Mouse (Mus musculus): ENCODE measurements at regions not wholly inside any gene's neighbourhood (a gene's known extent, or its start where the extent isn't known, plus 50 kb on each side); places are given as distances from the start of the nearest gene placed in this dataset.

DNA sequence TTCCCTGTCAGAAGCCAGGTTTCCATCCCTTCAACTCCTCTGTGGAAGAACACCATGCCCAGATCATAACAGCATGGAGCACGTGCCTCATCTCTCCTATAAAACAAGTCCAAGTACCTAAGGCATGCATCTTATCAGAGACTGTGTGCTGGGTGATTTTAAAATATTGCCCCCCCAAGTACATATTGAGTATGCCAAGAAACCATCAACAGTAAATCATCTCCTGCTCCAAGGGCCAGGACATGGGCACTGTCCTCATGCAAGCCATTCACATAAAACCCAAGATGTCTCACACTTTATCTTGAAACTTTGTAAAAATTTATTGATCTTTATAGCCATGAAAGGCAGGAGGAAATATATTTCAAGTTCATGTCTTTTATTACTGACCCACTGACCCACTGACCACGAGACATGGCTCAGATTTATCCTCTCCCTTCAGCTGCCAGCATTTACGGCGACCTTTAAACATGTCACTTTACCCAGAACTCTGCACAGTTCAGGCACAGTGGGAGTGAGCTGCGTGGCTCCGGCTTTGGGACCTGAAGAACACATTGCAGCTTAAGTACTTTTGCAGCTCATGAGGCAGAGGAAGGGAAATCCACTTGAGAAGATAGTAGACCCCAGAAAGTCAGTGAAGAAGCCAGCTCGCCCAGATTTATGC is 99.7 kb upstream of the Spdye4c start:
- DNase-seq (ENCODE audit: low spot score), result no peak

DNA sequence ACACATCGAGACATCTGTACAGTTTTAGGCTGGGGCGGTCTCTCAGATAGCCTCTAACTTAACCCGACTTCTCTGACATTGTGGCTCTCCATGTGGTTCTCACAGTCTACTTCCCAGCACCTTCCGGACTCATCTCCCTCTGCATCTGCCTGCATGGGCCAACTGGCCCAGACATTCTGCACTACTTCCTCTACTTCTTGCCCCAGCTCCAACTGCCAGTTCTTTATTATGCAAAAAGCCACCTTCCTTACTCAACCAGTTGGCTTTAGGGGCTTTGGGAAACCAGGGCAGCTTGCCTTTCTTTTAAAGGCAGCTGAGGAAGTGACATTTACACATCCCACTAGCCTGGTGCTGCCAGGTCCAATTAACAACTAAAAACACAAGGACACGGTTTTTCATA is 97.1 kb upstream of the Spdye4c start:
- DNase-seq (ENCODE audit: low spot score), result no peak

DNA sequence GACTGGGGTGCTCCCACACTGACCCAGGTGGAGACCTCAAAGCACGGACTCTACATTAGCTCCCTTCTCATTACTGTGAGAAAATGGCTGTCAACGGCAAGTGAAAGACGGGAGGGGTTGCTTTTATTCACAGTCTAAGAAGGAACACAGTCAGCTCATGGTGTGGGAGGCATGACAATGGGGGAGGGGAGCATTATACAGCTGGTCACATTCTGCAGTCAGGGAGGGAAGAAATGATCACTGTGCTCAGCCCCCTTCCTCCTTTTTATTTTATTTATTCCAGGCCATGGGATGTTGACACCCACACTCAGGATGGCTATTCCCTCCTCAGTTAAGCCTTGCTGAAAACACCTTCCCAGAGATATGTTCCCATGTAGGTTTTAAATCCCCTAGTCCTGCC is 93.1 kb upstream of the Spdye4c start:
- DNase-seq (ENCODE audit: low spot score), result no peak

DNA sequence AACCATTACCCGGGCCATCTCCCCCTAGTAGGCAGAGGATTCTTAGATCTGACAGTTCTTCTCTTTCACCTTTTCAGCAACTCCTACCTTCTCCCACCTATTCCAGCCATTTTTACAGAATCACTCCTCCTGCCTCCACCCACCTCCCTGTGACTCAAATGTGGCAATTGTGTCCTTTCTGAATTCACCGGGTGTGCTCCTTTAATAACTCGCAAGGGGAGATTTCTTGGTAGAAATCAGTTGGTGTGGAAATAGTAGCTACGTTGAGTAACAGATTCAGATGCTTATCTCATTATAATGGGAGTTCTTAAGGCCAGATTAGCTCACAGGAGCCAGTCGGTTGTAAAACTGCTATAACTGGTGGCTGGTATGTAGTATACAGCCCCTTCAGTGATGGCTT is 92.4 kb upstream of the Spdye4c start:
- DNase-seq (ENCODE audit: low spot score), result no peak

DNA sequence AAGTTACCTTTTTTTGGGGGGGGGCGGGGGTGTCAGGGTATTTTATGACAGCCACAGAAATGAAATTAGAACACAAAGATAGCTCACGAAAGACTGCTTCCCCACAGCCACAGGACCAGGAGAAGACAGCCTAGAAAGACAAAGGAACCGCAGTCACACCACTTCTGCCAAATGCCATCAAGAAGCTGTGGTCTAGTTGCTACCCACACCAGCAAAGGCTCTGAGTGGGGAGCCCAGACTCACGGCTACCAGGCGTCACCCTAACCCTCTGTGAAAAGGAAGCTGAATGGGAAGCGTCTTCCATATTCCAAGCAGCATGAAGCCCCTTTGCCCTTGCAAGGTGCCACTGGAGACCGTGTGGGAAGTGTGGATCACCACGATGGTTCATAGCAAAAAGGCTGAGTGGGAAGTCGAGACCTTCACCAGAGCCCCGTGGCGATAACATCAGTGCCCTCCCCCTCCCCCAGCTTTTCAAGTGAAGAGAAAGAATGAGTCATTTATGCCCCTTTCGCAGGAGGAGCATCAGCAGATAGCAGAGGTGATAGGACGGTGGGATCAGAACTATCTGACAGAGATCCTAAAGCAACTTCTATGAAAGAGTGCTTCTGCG is 91.3 kb upstream of the Spdye4c start:
- DNase-seq (ENCODE audit: low spot score), result no peak

- no peak for DNase-seq (ENCODE audit: low spot score)
Observed at GRCm38 (mm10) chr2:128502676-128503075, 88.3 kb upstream of the Spdye4c start.

DNA sequence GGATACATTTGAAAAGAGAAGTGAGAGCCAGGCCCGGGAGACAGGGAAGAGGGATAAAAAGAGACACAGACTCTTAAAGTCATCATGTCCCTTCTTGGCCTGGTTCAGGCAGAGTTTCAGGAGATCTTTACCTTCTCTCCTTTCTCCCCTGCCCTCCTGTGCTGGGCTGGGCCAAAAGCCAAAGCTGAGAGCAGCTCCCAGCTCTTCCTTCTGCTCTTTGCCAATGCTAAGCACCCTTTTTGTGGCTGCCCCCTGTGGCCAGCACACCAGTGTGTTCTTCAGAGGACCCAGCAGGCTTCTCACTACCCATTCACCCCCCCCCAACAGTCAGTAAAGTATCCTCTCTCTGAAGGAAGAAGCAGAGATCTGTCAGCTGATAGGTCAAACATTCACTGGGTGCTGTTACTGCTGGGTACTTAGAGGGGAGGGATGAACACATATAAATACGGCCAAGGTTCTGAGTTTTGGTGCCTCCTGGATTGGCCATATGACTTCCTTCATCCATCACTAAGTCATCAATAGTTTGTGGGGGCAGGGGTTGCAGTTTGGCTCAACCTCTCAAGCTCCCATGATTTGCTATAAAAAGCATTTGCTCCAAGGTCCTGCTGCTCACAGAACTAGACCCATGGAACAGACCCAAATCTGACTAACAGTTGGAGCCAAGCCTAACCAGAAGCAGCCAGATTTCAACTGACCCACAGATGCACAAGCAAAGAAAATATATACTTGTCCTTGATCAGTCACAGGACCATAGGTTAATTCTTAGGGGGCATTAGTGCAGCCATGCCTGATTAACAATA is 87.7 kb upstream of the Spdye4c start:
- peak; percentile 36 for DNase-seq (ENCODE audit: low spot score)

- peak; percentile 37 for DNase-seq (ENCODE audit: low spot score)
Observed at GRCm38 (mm10) chr2:128507591-128508243, 83.3 kb upstream of the Spdye4c start.

DNA sequence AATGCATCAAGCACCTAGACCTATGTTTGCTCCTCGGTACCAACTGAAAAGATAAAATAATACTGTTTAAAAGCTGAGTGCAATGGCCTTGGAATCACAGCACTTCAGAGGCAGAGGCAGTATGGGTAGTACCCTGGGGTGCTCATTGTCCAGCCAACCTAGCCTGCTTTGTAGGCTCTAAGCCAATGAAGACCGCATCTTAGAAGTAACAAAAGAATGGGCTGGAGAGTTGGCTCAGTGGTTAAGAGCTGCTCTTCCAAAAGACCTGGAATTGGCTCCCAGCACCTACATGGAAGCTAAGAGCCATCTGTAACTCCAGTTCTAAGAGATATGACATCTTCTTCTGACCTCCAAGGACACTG is 82.8 kb upstream of the Spdye4c start:
- no peak for DNase-seq (ENCODE audit: low spot score)

DNA sequence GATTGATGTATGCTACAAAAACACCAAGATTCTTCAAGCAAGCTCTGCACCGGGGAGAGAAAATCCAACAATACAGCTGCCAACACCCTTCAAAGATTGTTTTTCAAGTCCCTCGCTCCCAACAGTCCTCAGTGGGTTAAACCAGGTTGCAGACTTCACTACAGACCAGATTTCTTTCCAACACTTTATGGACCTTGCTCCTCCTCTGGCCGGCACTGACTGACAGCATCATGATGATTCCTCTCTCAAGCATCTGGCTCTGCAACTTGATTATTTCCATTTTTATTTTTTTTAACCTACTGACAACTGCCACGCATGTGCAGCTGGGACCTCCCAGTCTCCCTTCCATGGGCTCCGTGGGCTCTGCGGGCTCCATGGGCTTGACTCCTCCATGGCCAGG is 79.7 kb upstream of the Spdye4c start:
- no peak for DNase-seq (ENCODE audit: low spot score)

- no peak for DNase-seq (ENCODE audit: low spot score)
Observed at GRCm38 (mm10) chr2:128512852-128513251, 78.2 kb upstream of the Spdye4c start.

DNA sequence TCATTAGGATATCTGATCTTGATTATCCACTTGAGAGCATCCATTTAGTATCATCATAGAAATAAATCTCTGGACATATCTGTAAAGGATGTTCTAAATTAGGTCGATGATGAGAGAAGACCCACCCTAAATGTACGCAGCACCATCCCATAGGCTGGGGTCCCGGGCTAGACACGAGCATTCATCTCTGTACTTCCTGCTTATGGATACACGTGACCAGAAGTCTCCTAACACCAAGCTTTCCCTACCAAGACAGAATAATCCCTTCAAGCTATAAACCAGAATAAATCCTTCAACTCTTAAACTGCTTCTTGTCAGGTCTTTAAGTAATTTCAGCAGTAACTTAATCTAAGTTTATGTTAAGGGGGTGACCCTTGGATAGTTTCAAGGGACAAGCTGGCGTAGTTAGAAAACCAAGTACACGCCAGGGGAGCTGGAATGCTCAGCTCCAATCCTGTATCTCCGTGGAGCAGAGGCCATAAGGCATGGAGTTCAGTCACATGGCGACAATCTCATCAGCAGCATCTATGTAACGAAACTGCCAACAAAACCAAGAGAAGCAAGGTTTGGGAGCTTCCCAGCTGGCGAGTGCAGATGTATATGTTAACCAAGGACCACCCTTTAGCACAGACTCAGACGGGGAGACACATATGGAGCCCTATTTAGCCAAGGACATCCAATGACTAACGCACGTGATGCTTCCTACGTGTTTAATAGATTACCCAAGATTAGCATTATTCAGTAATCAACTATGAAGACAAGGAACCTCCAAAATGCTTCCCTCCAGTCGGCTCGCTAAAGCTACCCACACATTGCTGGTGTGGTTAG is 76.3 kb upstream of the Spdye4c start:
- no peak for DNase-seq (ENCODE audit: low spot score)

DNA sequence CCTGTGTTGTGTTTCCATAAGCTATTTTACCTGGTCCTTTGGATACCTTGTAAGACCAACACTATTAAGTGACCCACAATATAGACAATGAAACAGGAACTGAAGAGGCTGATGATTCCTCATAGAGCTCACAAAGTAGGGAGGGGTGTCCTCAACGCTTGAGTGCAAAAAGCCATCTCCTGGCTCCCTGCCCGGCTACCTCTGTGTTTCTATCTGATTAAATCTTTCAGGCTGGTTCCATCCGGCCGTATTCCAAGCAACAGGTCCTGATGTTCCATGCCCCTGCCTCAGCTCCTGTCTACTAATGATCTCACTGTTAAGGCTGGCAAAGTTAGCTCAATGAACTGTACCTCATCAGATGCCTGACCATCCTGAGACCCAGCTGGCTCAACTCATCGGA is 75.3 kb upstream of the Spdye4c start:
- no peak for DNase-seq (ENCODE audit: low spot score)

- DNase-seq (ENCODE audit: low spot score), result no peak
Observed at GRCm38 (mm10) chr2:128516694-128517093, 74.3 kb upstream of the Spdye4c start.

- DNase-seq (ENCODE audit: low spot score), result no peak
Observed at GRCm38 (mm10) chr2:128518142-128518541, 72.9 kb upstream of the Spdye4c start.

DNA sequence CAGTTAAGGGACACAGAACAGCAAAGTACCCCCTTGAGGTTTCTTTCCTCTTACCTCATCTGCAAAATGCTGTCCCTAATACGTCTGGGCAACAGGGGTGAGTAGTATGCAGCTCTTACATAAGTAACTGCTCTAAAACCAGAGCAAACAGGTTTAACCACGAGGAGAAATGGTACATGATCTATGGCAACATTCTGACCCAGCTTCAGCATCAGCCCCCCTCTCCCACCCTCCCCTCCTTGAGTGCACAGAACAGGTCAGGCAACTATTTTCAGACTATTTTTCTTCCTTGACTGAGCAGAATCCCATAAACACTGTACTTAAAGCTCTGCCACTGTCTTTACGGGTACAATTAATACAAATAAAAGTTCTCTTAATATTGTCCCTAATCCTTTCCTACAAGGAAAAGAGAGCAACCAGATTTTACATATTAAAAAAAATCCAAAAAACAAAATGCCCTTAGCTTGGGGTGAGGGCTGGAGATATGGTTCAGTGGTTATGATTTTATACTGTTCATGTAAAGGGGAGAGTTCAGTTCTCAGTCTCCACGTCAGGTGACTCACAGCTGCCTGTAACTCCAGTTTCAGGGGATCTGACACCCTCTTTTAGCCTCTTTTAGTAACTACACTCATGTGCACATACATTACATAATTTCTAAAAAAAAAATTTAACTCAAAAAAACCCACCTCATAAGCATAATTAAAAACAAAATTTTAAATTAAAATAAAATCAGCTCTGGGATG is 69.1 kb upstream of the Spdye4c start:
- DNase-seq (ENCODE audit: low spot score), result no peak

- DNase-seq (ENCODE audit: low spot score), result no peak
Observed at GRCm38 (mm10) chr2:128523425-128524108, 67.4 kb upstream of the Spdye4c start.

GRCm38 (mm10) chr2:128526100-128526499 is 64.9 kb upstream of the Spdye4c start:
- no peak for DNase-seq (ENCODE audit: low spot score)

DNA sequence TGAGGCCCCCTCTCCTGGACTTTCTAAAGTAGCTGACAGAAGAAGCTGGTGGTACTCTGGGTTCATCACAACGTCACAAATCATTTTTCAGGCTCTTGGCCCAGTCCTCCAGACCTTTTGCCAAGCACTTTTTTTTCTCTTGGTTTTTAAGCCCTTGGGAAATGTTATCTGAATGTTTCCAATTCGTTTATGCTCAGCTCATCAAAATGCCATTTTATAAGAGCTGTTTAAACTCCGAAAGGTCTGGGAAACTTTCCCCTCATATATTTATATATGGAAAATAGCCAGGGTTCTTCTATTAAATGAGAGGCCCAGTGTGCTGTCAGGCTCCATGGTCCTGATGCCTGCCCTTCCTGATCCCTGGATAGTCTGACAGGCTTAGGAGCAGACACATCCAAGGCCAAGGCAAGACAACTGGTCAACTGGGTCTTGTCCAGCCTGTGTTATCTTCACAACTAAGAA is 64.1 kb upstream of the Spdye4c start:
- DNase-seq (ENCODE audit: low spot score), result no peak

GRCm38 (mm10) chr2:128536294-128536693 is 54.7 kb upstream of the Spdye4c start:
- no peak for DNase-seq (ENCODE audit: low spot score)

GRCm38 (mm10) chr2:128537425-128537824 is 53.6 kb upstream of the Spdye4c start:
- no peak for DNase-seq (ENCODE audit: low spot score)

All from ovary, adult 18-20 months (tissue).